Mouse (Mus musculus): Measurements from ENCODE around the gene Cltb. TPM values are rescaled to one million over a fixed set of nuclear protein-coding genes. Genes with fewer than 3 reads are reported as not detected.

The Cltb gene
- total RNA-seq, 2 experiments from 2014 or later = 91.8 to 93.1 TPM

GRCm38 (mm10) chr13:54598622-54599143, 12.5 kb downstream of the Cltb start:
- intact Hi-C loops (cut with DNase I) = no loop called here
- no peak for DNase-seq

DNA sequence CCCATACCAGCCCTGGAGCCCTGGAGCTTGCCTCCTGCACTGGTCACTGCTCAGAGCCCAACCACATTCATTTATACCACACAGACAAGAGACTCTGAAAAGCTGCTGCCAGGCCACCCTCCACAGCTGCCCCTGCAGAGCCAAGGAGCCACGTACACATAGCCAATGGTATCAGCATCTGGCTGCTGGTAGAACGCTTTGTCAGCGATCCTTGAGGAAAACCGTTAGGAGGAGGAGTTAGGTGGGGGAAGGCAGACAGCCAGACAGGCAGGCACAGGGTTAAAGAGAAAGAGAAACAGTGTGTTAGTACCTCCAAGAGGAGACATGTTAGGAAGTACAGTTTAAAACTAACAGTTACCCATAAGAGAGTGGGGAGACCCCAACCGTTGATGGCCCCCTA, 14.3 kb downstream of the Cltb start:
- intact Hi-C loops (cut with DNase I) = no loop called here
- no peak for DNase-seq

DNA sequence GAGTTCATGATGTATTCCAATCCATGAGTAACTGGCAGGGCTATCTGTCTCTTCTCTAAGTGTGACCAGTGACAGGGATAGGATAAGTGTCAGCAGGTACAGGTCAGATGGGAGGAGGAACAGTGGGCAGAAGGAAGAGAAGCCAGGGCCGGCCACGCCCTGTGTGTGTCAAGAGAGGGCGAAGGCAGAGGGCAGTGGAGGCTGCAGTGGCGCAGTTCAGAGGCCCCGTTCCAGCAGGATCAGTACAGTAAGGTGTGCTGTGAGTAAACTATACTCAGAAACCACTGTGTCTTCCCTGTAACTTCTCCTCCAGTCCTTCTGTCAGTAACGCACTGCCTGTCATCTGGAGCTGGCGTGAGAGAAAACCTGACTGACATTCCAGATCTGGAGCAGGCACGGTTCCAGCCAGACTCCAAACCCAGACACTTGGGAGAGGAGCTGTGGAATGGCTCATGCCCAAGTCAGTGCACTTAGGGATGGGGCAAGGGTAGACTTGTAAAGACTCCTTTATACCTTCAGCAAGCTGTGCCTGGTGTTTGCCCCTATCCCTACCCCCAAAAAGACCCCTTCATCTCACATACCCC, 14.9 kb downstream of the Cltb start:
- DNase-seq = peak in 1 of 2 experiments; percentile 43
- intact Hi-C loops (cut with DNase I) = no loop called here

DNA sequence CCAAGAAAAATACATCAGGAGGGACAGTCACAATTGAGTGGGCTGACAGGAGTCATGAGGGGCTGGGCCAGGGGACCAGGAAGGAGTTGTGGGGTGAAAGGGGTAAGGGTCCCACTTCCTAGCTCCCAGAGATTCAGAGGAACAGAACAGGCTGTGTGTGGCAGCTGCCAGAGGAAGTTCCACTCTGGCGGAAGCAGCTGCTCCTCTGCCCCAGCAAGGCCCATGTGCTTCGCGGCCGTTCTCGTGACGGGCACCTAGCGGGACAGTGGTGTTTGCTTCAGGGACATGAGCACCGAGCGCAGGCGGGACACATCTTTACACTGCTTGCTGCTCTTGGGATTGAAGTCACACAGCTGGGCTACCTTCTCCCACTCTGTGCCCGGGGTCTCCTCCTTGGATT, 17.5 kb downstream of the Cltb start:
- no peak for DNase-seq
- intact Hi-C loops (cut with DNase I) = no loop called here

- no peak for DNase-seq
These were observed 19.3 kb downstream of the Cltb start for GRCm38 (mm10) chr13:54591776-54592356.

DNA sequence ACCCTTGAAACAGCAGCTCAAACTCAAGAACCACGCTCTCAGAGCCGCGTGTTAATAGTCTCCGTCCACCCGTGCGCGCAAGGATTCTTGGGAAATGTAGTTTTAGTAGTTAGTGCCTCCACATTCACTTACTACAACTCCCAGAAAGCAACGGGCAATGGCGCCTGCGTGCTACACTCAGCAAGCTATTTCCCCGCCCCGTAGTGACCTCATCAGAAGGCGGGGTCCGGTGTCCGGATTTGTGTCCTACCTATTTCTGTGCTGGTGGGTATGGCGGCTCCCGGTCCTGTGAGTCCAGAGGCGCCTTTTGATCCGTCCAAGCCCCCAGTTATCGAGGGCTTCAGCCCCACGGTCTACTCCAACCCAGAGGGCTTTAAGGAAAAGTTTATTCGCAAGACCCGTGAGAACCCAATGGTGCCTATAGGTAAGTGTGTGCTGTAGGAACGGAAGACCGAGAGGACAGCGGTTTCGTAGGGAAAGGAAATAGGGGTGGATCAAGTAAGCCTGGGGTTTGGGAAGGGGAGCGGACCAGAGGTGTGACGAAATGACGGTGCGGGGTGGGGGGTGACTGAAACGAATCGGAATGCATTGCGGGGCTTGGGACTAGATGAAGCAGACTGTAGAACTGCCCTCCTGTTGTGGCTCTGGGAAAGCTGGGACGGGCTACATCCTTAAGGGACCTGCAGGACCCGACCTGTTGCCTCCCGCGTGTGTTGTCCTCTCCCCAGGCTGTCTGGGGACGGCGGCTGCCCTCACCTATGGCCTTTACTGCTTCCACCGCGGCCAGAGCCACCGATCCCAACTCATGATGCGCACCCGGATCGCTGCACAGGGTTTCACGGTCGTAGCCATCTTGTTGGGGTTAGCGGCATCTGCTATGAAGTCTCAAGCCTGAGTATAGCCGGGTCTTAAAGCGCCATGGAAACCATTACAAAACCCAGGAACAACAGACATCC, 20.9 kb downstream of the Cltb start, which contains the start of the genes Nop16 and Higd2a:
TSS of gene Nop16 (minus strand) at position 95 of the 956 bp plus-strand sequence.
TSS of gene Higd2a (plus strand) at position 212 of the 956 bp plus-strand sequence.
- DNase-seq = peak; percentile 94 to 97
- intact Hi-C loops (cut with DNase I) = loop anchor here (2.0 kb wide), 1 partner anchor 21 kb away; the partner anchor contains the start of gene Cltb

More at GRCm38 (mm10) chr13:54591776-54592356, 19.3 kb downstream of the Cltb start:
- intact Hi-C loops (cut with DNase I) = loop anchor here (2.0 kb wide), 1 partner anchor 19 kb away; the partner anchor contains the start of gene Cltb

DNA sequence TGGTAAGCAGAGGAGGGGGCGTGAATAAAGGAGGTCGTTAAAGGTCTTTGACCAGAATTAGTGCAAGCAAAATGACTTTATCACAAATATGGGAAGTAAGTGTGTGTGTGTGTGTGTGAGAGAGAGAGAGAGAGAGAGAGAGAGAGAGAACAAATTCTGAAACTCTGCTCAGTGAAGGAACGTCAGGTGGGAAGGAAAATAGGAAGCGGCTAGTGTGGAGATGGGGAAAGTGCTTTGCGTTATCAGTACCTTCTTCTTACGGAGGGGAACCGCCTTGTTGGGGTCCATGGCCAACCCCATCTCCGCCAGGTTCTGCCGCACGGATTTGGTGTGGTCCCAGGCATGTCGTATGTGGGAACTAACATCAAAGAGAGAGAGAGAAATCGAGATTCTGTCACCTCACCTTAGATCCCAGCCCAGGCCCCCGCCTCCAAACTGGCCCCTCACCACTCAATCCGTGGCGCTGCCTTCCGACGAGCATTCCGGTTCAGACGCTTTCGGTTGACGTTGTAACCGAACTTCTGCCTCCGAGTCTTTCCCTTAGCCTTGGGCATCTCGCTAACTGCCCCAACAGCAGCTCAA, 21.6 kb downstream of the Cltb start:
- no peak for DNase-seq
- intact Hi-C loops (cut with DNase I) = no loop called here

GRCm38 (mm10) chr13:54585831-54586230, 25.3 kb downstream of the Cltb start:
- intact Hi-C loops (cut with DNase I) = no loop called here
- DNase-seq = no peak

- no peak for DNase-seq
- intact Hi-C loops (cut with DNase I) = no loop called here
These were observed 28.3 kb downstream of the Cltb start for GRCm38 (mm10) chr13:54582860-54583259.

- intact Hi-C loops (cut with DNase I) = no loop called here
These were observed 29.0 kb downstream of the Cltb start for GRCm38 (mm10) chr13:54582126-54582525.

GRCm38 (mm10) chr13:54581385-54581784, 29.8 kb downstream of the Cltb start:
- DNase-seq = no peak
- intact Hi-C loops (cut with DNase I) = no loop called here

More at GRCm38 (mm10) chr13:54582126-54582525, 29.0 kb downstream of the Cltb start:
- no peak for DNase-seq

- intact Hi-C loops (cut with DNase I) = no loop called here
- DNase-seq = no peak
These were observed 33.3 kb downstream of the Cltb start for GRCm38 (mm10) chr13:54577652-54578507.

DNA sequence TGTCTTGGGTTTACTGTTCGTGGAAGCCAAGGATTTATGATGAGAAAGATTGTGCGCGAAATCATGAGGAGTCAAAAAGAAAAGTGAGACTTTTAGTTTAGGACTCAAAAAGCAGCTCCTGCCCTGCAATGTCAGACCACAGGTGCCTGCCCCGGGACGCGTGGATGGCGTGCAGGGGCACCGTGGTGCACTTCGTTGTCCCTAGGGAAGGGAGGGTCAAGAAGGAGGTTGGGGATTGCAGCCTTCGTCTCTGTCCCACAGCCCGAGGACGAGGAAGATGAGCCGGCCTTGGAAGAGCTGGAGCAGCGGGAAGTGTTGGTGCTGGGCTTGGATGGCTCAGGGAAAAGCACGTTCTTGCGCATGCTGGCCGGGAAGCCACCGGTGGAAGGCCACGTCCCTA, 35.7 kb downstream of the Cltb start:
- intact Hi-C loops (cut with DNase I) = no loop called here
- no peak for DNase-seq

GRCm38 (mm10) chr13:54574854-54575481, 36.2 kb downstream of the Cltb start, which contains the start of gene Arl10:
Gene Arl10 (plus strand): TSS chr13:54575015.
- DNase-seq = peak; percentile 80
- intact Hi-C loops (cut with DNase I) = no loop called here

DNA sequence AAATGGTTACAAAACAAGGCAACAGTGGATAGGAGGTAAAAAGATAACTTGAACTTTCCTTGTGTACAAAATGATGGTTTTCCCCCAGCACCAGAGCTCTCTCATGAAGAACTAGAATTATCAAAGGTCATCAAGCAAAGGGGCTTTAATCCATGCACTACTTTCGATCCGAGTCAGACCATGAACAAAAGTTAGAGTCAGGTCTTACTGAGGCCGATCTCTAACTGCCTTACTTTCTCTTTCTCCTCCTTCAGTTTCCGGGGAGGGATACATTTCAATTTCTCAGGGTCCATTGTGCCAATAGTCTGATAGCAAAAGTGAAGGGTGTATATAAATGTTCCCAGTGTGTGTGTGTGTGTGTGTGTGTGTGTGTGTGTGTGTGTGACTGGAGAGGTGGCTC, 38.5 kb downstream of the Cltb start:
- intact Hi-C loops (cut with DNase I) = no loop called here
- no peak for DNase-seq

- DNase-seq = no peak
- intact Hi-C loops (cut with DNase I) = no loop called here
These were observed 39.5 kb downstream of the Cltb start for GRCm38 (mm10) chr13:54571637-54572036.

DNA sequence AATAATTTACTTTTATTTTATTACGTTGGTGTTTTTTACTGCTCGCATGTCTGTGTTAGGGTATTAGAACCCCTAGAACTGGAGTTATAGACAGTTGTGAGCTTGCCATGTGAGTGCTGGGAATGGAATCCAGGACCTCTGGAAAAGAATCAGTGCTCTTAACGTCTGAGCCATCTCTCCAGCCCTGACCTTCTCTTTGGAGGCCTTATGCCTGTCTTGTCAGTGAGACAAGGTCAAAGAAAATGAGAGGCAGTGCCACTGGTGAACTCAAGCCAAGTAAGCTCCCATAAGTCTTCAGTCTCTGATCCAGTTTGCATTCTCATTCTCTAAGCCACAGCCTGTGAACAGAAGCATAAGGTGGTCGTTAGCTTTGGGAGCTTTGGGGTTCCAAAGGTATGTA, 40.4 kb downstream of the Cltb start:
- no peak for DNase-seq
- intact Hi-C loops (cut with DNase I) = no loop called here

GRCm38 (mm10) chr13:54569282-54569681, 41.9 kb downstream of the Cltb start:
- intact Hi-C loops (cut with DNase I) = no loop called here
- DNase-seq = no peak

- intact Hi-C loops (cut with DNase I) = no loop called here
- DNase-seq = no peak
These were observed 42.8 kb downstream of the Cltb start for GRCm38 (mm10) chr13:54568380-54568779.
